Mouse (Mus musculus) stomach, embryonic 15.5 days (tissue): ENCODE data around the gene Upp2. TPM values are rescaled to one million over a fixed set of nuclear protein-coding genes. Genes with fewer than 3 reads are reported as not detected.

ENCODE experiments used
- ATAC-seq: fragments of 200-750 bp; cut with Nextera tagmentation; 2 replicates; pipeline ENCODE4 v1.8.0; 2017; ENCODE audit warnings: low read depth, moderate number of reproducible peaks, moderate TSS enrichment; ENCODE audit not compliant: insufficient read depth, low FRiP score
- H3K27ac ChIP-seq: fragments of 300-500 bp; sonication (generic); 2 replicates; pipeline ENCODE4 v1.5.1; 2015; ENCODE audit warnings: mild to moderate bottlenecking, inconsistent platforms
- H3K27me3 ChIP-seq: fragments of 300-500 bp; sonication (generic); replicated peaks from 2 replicates; pipeline ENCODE4 v1.6.1; 2015; ENCODE audit warnings: inconsistent platforms
- H3K36me3 ChIP-seq: fragments of 300-500 bp; sonication (generic); 2 replicates; pipeline ENCODE4 v1.6.1; 2015; ENCODE audit warnings: inconsistent platforms
- H3K4me1 ChIP-seq: fragments of 300-500 bp; sonication (generic); 2 replicates; pipeline ENCODE4 v1.6.1; 2015; ENCODE audit warnings: inconsistent platforms
- H3K4me2 ChIP-seq: fragments of 300-500 bp; sonication (generic); 2 replicates; pipeline ENCODE4 v1.6.1; 2015; ENCODE audit warnings: mild to moderate bottlenecking, inconsistent platforms
- H3K4me3 ChIP-seq: fragments of 300-500 bp; sonication (generic); replicated peaks from 2 replicates; pipeline ENCODE4 v1.5.1; 2015; ENCODE audit warnings: inconsistent platforms
- H3K9ac ChIP-seq: fragments of 300-500 bp; sonication (generic); 2 replicates; pipeline ENCODE4 v1.6.1; 2015; ENCODE audit warnings: inconsistent platforms
- H3K9me3 ChIP-seq: fragments of 300-500 bp; sonication (generic); 2 replicates; pipeline ENCODE4 v1.6.1; 2016; ENCODE audit warnings: inconsistent platforms
- WGBS: fragments of 180-500 bp; shearing (Covaris S2); methylation state at CpG from one replicate; pipeline ENCODE4 v1.1.7; 2015; 5-methylcytosine and 5-hydroxymethylcytosine counted together
- polyA plus RNA-seq: library from polyadenylated mRNA; unstranded; fragments of >200 nt; fragmentation: Nextera tagmentation; extraction: Ambion mirVana; gene quantifications from 2 replicates; pipeline ENCODE4 v1.2.1, GENCODE M21; 2015

Gene Upp2
- polyA plus RNA-seq, 1 experiment from 2014 or later, result 7.1 TPM

GRCm38 (mm10) chr2:58662661-58663060 lies 95.6 kb downstream of the Upp2 start:
- no peaks in the 10 kb centered on the region for H3K36me3 ChIP-seq
- no peak overlapping the region for H3K4me3 ChIP-seq
- no peak overlapping the region for H3K4me2 ChIP-seq
- 82% methylated on average over 9 of the region's 9 CpGs for WGBS
- no peak for ATAC-seq
- no peaks in the 10 kb centered on the region for H3K4me1 ChIP-seq
- H3K9ac ChIP-seq, result no peak overlapping the region
- no peaks in the 10 kb centered on the region for H3K27me3 ChIP-seq
- no peaks in the 10 kb centered on the region for H3K9me3 ChIP-seq
- no peak overlapping the region for H3K27ac ChIP-seq

- Histone ChIP-seq H3K9me3 (no peaks in the 10 kb centered on the region), H3K4me3 (no peak overlapping the region), H3K27me3 (no peaks in the 10 kb centered on the region), H3K4me2 (no peak overlapping the region), H3K36me3 (no peaks in the 10 kb centered on the region), H3K4me1 (no peaks in the 10 kb centered on the region), H3K27ac (no peak overlapping the region), H3K9ac (no peak overlapping the region)
- no peak for ATAC-seq
- WGBS, result 81% methylated on average over 7 of the region's 7 CpGs
Measured at GRCm38 (mm10) chr2:58663404-58664120, 96.5 kb downstream of the Upp2 start.

- H3K9ac ChIP-seq, result no peak overlapping the region
- no peaks in the 10 kb centered on the region for H3K27me3 ChIP-seq
- H3K4me3 ChIP-seq, result no peak overlapping the region
- H3K9me3 ChIP-seq, result no peaks in the 10 kb centered on the region
- no peak overlapping the region for H3K4me2 ChIP-seq
- WGBS, result 83% methylated on average over 12 of the region's 12 CpGs
- H3K36me3 ChIP-seq, result no peaks in the 10 kb centered on the region
- H3K4me1 ChIP-seq, result no peaks in the 10 kb centered on the region
- no peak for ATAC-seq
- no peak overlapping the region for H3K27ac ChIP-seq
Measured at GRCm38 (mm10) chr2:58665081-58665814, 98.2 kb downstream of the Upp2 start.

GRCm38 (mm10) chr2:58667298-58667697 lies 100.2 kb downstream of the Upp2 start:
- Histone ChIP-seq H3K9me3 (no peaks in the 10 kb centered on the region), H3K27me3 (no peaks in the 10 kb centered on the region), H3K4me2 (no peak overlapping the region), H3K4me3 (no peak overlapping the region), H3K9ac (no peak overlapping the region), H3K27ac (no peak overlapping the region), H3K36me3 (no peaks in the 10 kb centered on the region), H3K4me1 (no peaks in the 10 kb centered on the region)
- no peak for ATAC-seq
- WGBS, result 56% methylated on average over 3 of the region's 3 CpGs

GRCm38 (mm10) chr2:58667991-58668390 lies 100.9 kb downstream of the Upp2 start:
- Histone ChIP-seq H3K4me1 (no peaks in the 10 kb centered on the region), H3K9me3 (no peaks in the 10 kb centered on the region), H3K4me2 (no peak overlapping the region), H3K9ac (no peak overlapping the region), H3K27me3 (no peaks in the 10 kb centered on the region), H3K36me3 (no peaks in the 10 kb centered on the region), H3K4me3 (no peak overlapping the region), H3K27ac (no peak overlapping the region)
- no peak for ATAC-seq
- WGBS, result 48% methylated on average over 9 of the region's 9 CpGs

- Histone ChIP-seq H3K4me1 (no peaks in the 10 kb centered on the region), H3K27ac (no peak overlapping the region), H3K4me2 (no peak overlapping the region), H3K9ac (no peak overlapping the region), H3K9me3 (no peaks in the 10 kb centered on the region), H3K4me3 (no peak overlapping the region), H3K36me3 (no peaks in the 10 kb centered on the region), H3K27me3 (no peaks in the 10 kb centered on the region)
- 84% methylated on average over 3 of the region's 3 CpGs for WGBS
- ATAC-seq, result no peak
Measured at GRCm38 (mm10) chr2:58669114-58669513, 102.0 kb downstream of the Upp2 start.

- Histone ChIP-seq H3K4me1 (no peaks in the 10 kb centered on the region), H3K4me3 (no peak overlapping the region), H3K9me3 (no peaks in the 10 kb centered on the region), H3K9ac (no peak overlapping the region), H3K36me3 (no peaks in the 10 kb centered on the region), H3K4me2 (no peak overlapping the region), H3K27ac (no peak overlapping the region), H3K27me3 (no peaks in the 10 kb centered on the region)
- no peak for ATAC-seq
- 84% methylated on average over 2 of the region's 2 CpGs for WGBS
Measured at GRCm38 (mm10) chr2:58672520-58672919, 105.4 kb downstream of the Upp2 start.

- Histone ChIP-seq H3K4me2 (no peak overlapping the region), H3K9me3 (no peaks in the 10 kb centered on the region), H3K4me1 (no peaks in the 10 kb centered on the region), H3K27me3 (no peaks in the 10 kb centered on the region), H3K9ac (no peak overlapping the region), H3K36me3 (no peaks in the 10 kb centered on the region), H3K4me3 (no peak overlapping the region), H3K27ac (no peak overlapping the region)
- no peak for ATAC-seq
- 69% methylated on average over 12 of the region's 12 CpGs for WGBS
Measured at GRCm38 (mm10) chr2:58679968-58680367, 112.9 kb downstream of the Upp2 start.

- 31% methylated on average over 6 of the region's 6 CpGs for WGBS
- H3K4me3 ChIP-seq, result no peak overlapping the region
- no peaks in the 10 kb centered on the region for H3K4me1 ChIP-seq
- H3K9ac ChIP-seq, result no peak overlapping the region
- no peak for ATAC-seq
- no peak overlapping the region for H3K4me2 ChIP-seq
- H3K9me3 ChIP-seq, result no peaks in the 10 kb centered on the region
- no peak overlapping the region for H3K27ac ChIP-seq
- no peaks in the 10 kb centered on the region for H3K27me3 ChIP-seq
- no peaks in the 10 kb centered on the region for H3K36me3 ChIP-seq
Measured at GRCm38 (mm10) chr2:58680794-58681193, 113.7 kb downstream of the Upp2 start.

GRCm38 (mm10) chr2:58681394-58681793 lies 114.3 kb downstream of the Upp2 start:
- Histone ChIP-seq H3K9ac (no peak overlapping the region), H3K4me3 (no peak overlapping the region), H3K27ac (no peak overlapping the region), H3K9me3 (no peaks in the 10 kb centered on the region), H3K4me2 (no peak overlapping the region), H3K36me3 (no peaks in the 10 kb centered on the region), H3K27me3 (no peaks in the 10 kb centered on the region), H3K4me1 (no peaks in the 10 kb centered on the region)
- no peak for ATAC-seq
- 57% methylated on average over 3 of the region's 3 CpGs for WGBS

GRCm38 (mm10) chr2:58697501-58697900 lies 130.4 kb downstream of the Upp2 start:
- no peak for ATAC-seq
- H3K27ac ChIP-seq, result no peak overlapping the region
- no peak overlapping the region for H3K9ac ChIP-seq
- H3K4me1 ChIP-seq, result peaks cover 4% of the 10 kb centered on the region; the same call in 1 of the 2 replicates
- no peaks in the 10 kb centered on the region for H3K27me3 ChIP-seq
- no peak overlapping the region for H3K4me2 ChIP-seq
- H3K9me3 ChIP-seq, result no peaks in the 10 kb centered on the region
- H3K4me3 ChIP-seq, result no peak overlapping the region
- 72% methylated on average over 8 of the region's 8 CpGs for WGBS
- H3K36me3 ChIP-seq, result no peaks in the 10 kb centered on the region

- H3K27ac ChIP-seq, result no peak overlapping the region
- H3K4me1 ChIP-seq, result peaks cover 4% of the 10 kb centered on the region; the same call in 1 of the 2 replicates
- H3K27me3 ChIP-seq, result no peaks in the 10 kb centered on the region
- 26% methylated on average over 5 of the region's 5 CpGs for WGBS
- no peaks in the 10 kb centered on the region for H3K36me3 ChIP-seq
- H3K9me3 ChIP-seq, result no peaks in the 10 kb centered on the region
- no peak overlapping the region for H3K9ac ChIP-seq
- no peak overlapping the region for H3K4me3 ChIP-seq
- ATAC-seq, result peak; percentile 53; the same call in 1 of the 2 replicates
- H3K4me2 ChIP-seq, result no peak overlapping the region
Measured at GRCm38 (mm10) chr2:58699931-58700330, 132.8 kb downstream of the Upp2 start.
